Mouse (Mus musculus) bone marrow macrophage, adult 2 months (primary cell): ENCODE measurements at regions not wholly inside any gene's neighbourhood (a gene's known extent, or its start where the extent isn't known, plus 50 kb on each side); places are given as distances from the start of the nearest gene placed in this dataset.

Experiments used
- H3K27ac ChIP-seq: 2 replicates; pipeline ENCODE4 v1.5.1; 2012; ENCODE audit warnings: low read depth, low read length; ENCODE audit not compliant: insufficient read depth
- H3K4me1 ChIP-seq: 2 replicates; pipeline ENCODE4 v1.6.1; 2012; ENCODE audit warnings: low read length; ENCODE audit not compliant: control insufficient read depth, insufficient read depth
- H3K4me3 ChIP-seq: 2 replicates; pipeline ENCODE4 v1.5.1; 2012; ENCODE audit warnings: mild to moderate bottlenecking, low read length, moderate library complexity; ENCODE audit not compliant: insufficient read depth
- CTCF ChIP-seq: IDR thresholded peaks from 2 replicates; pipeline ENCODE4 v1.5.1; 2012; ENCODE audit warnings: low read depth, mild to moderate bottlenecking, low read length, moderate library complexity
- POLR2A ChIP-seq: IDR thresholded peaks from 2 replicates; pipeline ENCODE4 v1.6.1; 2012; ENCODE audit warnings: mild to moderate bottlenecking, low read depth, low read length, borderline replicate concordance

- no peak overlapping the region for H3K27ac ChIP-seq
- peaks cover 11% of the 10 kb centered on the region for H3K4me1 ChIP-seq
- no peak overlapping the region for H3K4me3 ChIP-seq
- TF ChIP-seq CTCF, result no peak
Measured at GRCm38 (mm10) chr5:43457725-43458124, 57.6 kb upstream of the C1qtnf7 start.

GRCm38 (mm10) chr5:43461987-43462715, 53.2 kb upstream of the C1qtnf7 start:
- Histone ChIP-seq H3K4me3 (no peak overlapping the region), H3K27ac (no peak overlapping the region), H3K4me1 (peaks cover 11% of the 10 kb centered on the region)
- TF ChIP-seq POLR2A (no peak), CTCF (no peak)
